Mouse (Mus musculus): ENCODE results near the gene Cenpb. TPM values are rescaled to one million over a fixed set of nuclear protein-coding genes. Genes with fewer than 3 reads are reported as not detected.

Gene Cenpb
- total RNA-seq, 1 experiment from 2014 or later = 66.5 TPM

DNA sequence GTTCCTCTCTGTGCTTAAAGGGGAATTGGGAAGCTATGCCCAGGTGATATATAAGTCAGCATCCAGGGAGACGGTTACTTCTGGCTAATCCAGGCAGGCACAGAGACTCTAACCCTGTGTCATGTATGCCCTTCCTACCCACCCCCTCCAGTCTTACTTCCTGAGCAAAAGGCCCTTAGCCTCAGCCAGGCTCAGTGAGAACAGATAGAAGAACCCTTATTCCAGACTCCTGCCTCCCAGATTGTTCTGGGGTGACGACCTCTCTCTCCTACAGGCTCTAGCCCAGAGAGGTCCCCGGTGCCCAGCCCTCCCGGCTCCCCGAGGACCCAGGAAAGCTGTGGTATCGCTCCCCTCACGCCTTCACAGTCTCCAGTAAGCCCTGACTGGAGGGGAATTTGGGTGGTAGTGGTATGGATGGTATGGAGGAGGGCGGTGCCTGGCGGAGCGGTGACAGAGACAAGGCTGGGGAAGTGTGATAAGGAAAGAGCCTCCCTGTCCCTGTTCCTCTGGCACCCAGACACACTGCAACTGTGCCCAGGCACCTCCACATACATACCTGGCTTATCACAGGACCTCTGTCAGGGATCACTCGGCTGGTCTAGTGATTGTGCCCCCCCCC, 44.2 kb downstream of the Cenpb start:
- no peak for DNase-seq

DNA sequence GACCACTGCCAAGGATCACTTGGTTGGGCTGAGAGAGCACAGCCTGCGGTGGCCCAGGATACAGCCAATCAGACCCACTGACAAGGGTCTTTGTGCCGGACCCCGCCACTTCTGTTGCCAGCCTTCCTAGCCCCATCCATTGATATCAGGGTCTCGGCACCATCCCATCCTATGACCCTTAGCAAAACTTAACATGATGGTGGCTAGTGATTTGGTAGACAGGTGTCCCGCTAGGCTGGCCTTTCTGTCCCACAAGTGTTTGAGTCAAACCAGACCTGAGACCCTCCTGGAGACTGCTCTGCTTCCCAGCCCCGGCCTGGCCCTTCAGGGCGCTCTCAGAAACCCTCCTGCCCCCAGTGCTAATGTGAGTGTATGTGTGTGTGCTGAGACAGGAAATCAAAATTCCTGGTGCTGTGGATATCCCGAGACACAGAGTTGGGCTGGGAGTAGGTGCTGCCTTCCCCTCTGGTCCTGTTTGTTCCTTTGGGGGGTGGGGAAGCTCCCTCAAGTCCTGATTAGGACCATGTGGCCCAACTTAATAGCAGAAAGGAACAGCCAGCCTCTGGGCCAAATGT, 45.0 kb downstream of the Cenpb start:
- DNase-seq = no peak

DNA sequence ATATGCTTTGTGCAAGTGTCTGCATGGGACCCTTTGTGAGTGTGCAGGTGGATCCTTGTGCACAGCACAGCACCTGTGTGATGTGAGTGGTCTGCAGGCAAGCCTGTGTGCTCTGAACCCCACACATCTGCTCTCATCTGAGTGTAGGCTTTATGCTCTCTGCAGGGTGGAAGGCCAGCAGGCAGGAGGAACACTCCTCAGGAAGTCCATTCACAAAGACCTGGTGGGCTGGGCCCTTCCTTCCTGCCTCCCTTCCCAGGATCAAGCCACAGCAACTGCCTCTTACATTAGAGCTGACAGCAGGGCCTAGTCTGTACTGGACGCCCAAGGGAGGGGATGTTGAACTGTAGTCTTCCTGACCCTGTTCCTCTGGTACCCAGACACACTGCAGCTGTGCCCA, 45.5 kb downstream of the Cenpb start:
- no peak for DNase-seq

DNA sequence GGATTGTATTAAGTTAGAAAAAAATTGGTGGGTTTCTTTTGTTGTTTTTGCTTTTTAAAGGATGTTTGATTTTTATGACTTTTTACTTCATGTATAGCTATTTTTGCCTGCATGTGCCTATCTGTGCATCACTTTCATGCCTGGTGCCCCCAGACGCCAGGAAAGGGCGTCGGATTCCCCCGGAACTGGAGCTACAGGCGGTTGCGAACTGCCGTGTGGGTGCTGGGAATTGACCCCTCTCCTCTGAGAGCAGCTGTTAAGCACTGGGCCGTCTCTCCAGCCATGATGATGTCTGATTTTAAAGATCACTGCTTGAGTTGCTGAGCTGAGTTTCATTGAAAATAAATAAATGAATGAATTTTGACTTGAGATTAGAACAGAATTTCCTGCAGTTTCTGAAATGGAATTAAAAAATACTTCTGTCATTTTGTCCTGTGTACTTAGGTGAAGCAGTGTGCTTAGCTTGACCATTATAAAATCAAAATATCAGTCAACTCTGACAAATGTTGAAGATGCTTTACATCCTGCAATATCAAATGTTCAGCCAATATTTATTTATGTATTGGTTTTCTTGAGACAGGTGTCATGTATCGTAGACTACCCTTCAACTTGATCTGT, 46.8 kb downstream of the Cenpb start, which contains the start of gene Gm11037:
Gene Gm11037, plus strand, starts transcription at position 568 of the 618 bp plus-strand sequence.
- DNase-seq = no peak

DNA sequence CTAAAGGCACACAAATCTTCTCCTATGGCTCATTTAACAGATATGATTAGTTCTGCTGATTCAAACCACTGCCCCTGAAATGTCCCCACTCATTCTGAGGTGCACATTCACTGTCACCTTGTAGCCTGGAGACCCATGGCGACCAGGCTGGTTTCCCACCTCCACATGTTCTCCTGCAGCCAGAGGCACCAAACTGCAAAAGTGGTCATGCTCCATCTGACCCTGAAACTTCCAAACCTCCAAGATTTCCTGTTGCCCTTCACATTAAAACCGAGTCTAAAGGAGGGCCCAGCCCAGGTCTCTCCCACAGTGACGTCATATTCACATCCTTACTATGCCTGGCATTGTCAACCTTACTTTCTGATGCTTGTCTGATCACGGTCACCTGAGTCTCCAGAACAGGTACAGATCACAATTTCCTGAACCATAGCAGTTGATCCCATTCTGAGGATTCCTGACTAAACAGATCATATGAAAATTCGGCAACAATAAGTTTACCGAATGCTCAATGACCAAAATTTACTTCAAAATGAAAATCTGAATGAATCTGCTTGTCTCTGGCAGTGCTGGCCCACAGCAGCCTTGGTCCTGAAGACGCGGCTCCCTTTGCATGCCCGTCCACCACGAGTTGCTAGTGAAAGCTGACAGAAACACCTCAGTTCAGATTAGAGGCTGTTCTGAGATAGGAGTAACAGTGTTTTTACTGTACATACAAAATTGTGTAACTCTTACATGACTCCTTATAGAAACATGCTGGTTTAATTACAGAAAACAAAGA, 47.6 kb downstream of the Cenpb start:
- DNase-seq = no peak

DNA sequence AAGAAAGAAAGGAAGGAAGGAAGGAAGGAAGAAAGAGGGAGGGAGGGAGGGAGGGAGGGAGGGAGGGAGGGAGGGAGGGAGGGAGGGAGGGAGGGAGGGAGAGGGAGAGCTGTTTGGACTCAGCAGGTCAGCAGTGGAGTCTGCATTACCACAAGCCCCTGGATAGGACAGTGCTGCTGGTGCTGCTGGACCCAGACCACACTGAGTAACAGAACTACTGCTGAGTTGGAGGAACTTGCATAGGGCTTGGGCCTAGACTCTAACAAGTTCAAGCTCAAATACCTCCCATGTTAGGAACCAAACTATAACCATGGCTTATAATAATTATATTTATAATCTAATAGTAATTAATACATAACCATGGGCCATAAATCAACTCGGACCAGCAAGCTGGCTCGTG, 49.0 kb downstream of the Cenpb start:
- no peak for DNase-seq

DNA sequence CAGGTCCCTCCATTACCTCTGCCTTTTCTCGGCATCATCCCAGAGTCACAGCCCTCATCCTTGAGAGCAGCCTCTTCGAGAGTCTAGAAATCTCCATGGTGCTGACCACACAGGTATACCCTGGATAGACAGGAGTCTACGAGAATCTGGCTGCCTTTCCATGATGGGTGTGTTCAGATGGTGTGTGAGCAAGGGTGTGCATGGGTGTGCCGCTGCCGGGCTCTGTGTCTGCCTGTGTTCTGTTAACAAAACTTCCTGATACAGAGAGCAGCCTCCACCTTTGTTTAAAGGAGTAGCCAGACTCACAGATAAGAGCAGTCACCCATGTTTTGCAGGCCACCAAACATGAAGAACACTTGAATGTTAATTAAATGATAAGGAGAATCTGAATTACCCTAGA, 50.0 kb downstream of the Cenpb start:
- no peak for DNase-seq

DNA sequence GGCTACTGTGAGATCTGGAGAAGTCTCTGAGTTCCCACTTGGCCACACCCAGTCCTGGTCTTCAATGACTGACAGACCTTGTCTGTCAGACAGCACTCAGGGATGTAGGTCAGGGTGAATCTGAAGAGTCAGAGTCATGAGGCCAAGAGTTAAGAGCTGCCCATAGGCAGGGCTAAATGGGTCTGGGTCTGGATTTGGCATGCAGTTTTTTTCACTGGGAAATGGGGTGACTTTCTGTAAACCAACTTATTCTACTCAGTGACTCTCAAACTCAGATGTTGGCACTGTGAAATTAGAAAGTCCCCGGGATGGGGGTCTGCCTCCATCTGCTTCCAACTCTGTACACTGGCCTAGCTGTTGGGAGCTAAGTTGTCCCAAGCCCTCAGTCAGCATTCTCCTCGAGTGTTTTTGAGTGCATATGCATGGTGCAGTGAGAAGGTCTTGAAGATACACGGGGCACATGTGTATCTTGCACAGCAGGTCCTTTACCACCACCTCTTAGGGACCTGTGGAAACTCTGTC, 51.2 kb downstream of the Cenpb start:
- DNase-seq = no peak

DNA sequence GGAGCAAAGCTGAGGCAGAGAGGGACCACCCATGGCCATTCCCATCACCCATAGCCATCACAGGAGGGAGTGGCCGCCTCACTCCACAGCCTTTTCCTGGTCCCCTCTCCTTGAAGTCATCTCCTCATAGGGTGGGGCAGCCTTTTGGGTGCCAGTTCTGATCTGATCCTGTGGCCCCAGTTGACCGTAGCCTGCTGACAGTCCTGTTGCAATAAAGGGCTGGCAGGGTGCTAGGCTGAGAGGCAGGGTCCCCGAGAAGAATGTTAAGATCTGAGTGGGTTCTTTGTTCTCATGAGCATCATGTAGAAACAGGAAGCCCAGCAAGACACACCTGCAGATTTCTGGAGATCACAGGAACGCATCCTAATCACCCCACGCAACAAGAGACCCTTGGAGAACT, 51.7 kb downstream of the Cenpb start:
- no peak for DNase-seq

DNA sequence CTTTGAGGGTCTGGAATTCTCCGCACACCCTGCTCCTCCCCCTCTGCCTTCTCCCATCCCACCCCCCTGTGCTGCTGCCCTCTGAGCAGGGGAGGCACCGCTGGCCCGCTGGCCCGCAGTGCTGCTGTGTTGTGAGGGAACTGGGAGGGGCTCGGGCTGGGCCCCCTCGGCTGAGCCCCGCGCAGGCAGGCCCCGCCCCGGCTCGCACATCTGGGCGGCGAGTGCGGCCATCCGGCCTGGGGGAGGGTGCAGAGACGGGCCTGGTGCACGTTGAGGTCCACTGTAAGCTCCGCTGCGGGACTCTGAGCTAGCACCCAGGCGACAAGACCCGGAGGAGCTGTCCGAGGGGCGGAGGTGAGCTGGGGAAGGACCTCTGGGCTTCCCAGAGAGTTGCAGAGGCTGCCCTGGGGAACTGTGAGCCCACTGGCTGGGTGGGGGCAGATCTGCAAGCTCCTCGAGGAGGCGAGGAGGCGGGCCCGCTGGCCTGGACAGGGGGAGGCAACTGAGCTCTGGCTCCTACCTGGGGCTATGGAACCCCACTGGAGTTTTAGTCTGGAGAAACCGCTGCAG, 52.6 kb downstream of the Cenpb start, which contains the start of gene Hspa12b:
Gene Hspa12b, plus strand, starts transcription at position 120 of the 570 bp plus-strand sequence.
- DNase-seq = peak; percentile 58

DNA sequence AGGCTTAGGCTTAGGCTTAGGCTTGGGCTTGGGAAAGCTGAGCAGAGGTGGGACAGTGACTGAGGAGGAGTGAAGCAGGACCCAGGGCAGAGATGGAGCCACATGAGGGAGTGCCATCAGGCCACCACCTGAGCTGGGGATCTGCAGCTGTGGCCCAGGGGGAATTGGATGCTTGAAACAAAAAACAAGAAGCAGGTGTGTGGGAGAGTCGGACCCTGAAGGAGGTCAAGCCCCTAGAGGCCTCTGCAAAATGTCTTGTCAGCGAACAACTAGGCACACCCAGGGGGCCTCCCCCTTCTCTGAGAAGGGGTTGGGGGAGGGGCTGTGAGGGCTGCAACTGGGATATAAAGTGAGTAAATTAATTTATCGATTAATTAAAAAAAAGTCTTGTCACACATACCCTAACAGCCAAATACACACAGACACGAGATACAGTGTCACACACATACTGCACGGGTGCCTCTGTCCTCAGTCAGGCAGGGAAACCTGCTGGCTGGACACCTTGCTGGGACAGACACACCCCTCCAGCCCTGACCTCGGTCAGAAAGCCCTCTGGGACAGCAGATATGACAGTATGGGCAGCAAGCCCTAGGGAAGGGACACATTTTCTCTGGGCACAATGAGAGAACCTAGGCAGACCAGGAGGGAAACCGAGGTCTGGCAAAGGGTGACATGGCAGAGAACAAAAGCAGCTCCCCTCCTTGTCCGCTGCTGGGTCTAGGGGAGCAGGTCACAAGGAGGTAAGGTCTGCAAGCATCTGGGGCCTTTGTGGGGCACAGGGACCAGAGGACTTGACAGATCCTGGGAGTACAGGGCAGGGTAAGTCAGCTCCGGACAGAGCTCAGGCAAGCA, 53.7 kb downstream of the Cenpb start:
- DNase-seq = no peak

Other genes with a start within 250 kb of the Cenpb start
- 4.2 and 6.3 TPM in 2 replicates for gene Gfra4, start 137.0 kb downstream of the Cenpb start, total RNA-seq (2021)
- gene Adam33, start 116.3 kb downstream of the Cenpb start, total RNA-seq (2021) = 3.8 and 4.8 TPM in 2 replicates
- 2.6 and 2.7 TPM in 2 replicates for gene Siglec1, start 93.3 kb downstream of the Cenpb start, total RNA-seq (2021)
- 10.8 and 12.2 TPM in 2 replicates for gene Hspa12b, start 52.8 kb downstream of the Cenpb start, total RNA-seq (2021)
- not detected in 2 replicates for gene Gm11037, start 46.6 kb downstream of the Cenpb start, total RNA-seq (2021)
- 59.8 and 74.8 TPM in 2 replicates for gene 1700037H04Rik, start 20.0 kb downstream of the Cenpb start, total RNA-seq (2021)
- 8.3 and 10.8 TPM in 2 replicates for gene Cdc25b, start 6.9 kb upstream of the Cenpb start, total RNA-seq (2021)
- gene Spef1, start 7.2 kb upstream of the Cenpb start, total RNA-seq (2021) = 5.0 and 7.6 TPM in 2 replicates
- gene Ap5s1, start 27.0 kb upstream of the Cenpb start, total RNA-seq (2021) = 18.6 and 24.5 TPM in 2 replicates
- gene Mavs, start 54.0 kb upstream of the Cenpb start, total RNA-seq (2021) = 44.2 and 45.9 TPM in 2 replicates
- 65.7 and 72.4 TPM in 2 replicates for gene Pank2, start 82.4 kb upstream of the Cenpb start, total RNA-seq (2021)
- gene Rnf24, start 172.8 kb upstream of the Cenpb start, total RNA-seq (2021) = 6.2 and 6.4 TPM in 2 replicates

Measured in adrenal gland, postnatal 25 days (tissue).